Mouse (Mus musculus): Measurements from ENCODE around the gene Szt2.

DNA sequence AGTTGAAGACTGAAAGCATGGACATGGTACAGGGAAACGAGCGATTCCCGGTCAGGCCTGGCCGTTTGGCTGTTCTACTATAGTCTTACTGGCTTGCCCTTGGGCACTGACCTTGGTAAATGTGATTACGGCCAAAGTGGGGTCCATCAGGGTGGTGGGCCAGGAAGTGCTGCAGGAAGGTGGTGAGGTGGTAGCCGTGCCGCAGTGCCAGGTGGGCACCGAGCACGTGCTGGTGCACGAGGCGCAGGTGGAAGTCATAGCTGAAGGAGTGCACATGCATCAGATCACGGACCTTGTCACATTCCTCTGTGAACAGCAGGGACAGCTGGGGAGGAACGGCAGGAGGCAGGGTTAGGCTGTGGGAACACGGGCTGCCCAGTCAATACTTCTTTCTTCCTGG lies 43.1 kb downstream of the Szt2 start:
- TF ChIP-seq CTCF (IDR thresholded peaks at IDR 0.05; ENCODE audit: low read depth, low read length), result no peak
- TF ChIP-seq POLR2A (IDR thresholded peaks at IDR 0.05; ENCODE audit: borderline replicate concordance, low read depth, low read length), result no peak

Data from bone marrow macrophage, adult 2 months (primary cell).